In genomic region chr17:71182211-71182721, GRCm38 (mm10) we compare ENCODE assay signal across 7 mouse cellular contexts. TPM values are rescaled to one million over a fixed set of nuclear protein-coding genes. Genes with fewer than 3 reads are reported as not detected.
DNase-seq lines count a peak whose midpoint lies in the region; ATAC-seq and TF ChIP-seq lines count a peak whose summit lies in the region.

Gene Lpin2, plus strand, starts transcription at chr17:71182560.

- no peak for DNase-seq in ES-E14 (ENCODE audit: low read depth, low spot score)
- no peak for DNase-seq in adrenal gland, postnatal 4 days (ENCODE audit: low spot score in 2 of 2)
- DNase-seq in heart, adult 9 months (ENCODE audit: low spot score in 2 of 2), result peak; percentile 65 to 75
- peak; percentile 71 for DNase-seq in kidney, adult 9 months
- DNase-seq in urinary bladder, postnatal 36 days (ENCODE audit: low spot score in 2 of 2), result no peak

- peak within 1 kb of the TSS; percentile 20; the same call in 1 of the 2 replicates for H3K9ac ChIP-seq in ES-E14 (ENCODE audit: insufficient read depth, low read depth, low read length, poor library complexity, severe bottlenecking)
- peak within 1 kb of the TSS; percentile 99 for H3K9ac ChIP-seq in liver, embryonic 15.5 days
- peak within 1 kb of the TSS; percentile 93 for H3K9ac ChIP-seq in neural tube, embryonic 13.5 days

- no peaks in the 10 kb centered on the region for H3K36me3 ChIP-seq in ES-E14 (ENCODE audit: control insufficient read depth, insufficient read depth, low read length, poor library complexity, severe bottlenecking)
- no peaks in the 10 kb centered on the region for H3K36me3 ChIP-seq in liver, embryonic 15.5 days (replicated peaks)
- no peaks in the 10 kb centered on the region for H3K36me3 ChIP-seq in neural tube, embryonic 13.5 days

- H3K4me2 ChIP-seq in liver, embryonic 15.5 days, result peak within 1 kb of the TSS; percentile 93
- H3K4me2 ChIP-seq in neural tube, embryonic 13.5 days, result peak within 1 kb of the TSS; percentile 71

- H3K4me3 ChIP-seq in ES-E14 (ENCODE audit: insufficient read depth in 1 of 2, low read depth in 1 of 2, low read length in 2 of 2, poor library complexity in 1 of 2, severe bottlenecking in 1 of 2), result peak within 1 kb of the TSS; percentile 80 to 91
- H3K4me3 ChIP-seq in liver, embryonic 15.5 days (replicated peaks), result peak within 1 kb of the TSS; percentile 92
- peak within 1 kb of the TSS; percentile 82 for H3K4me3 ChIP-seq in neural tube, embryonic 13.5 days

- 5% methylated on average over 6 of the region's 6 CpGs for WGBS in liver, embryonic 15.5 days (ENCODE audit: insufficient replicate concordance)
- 20% methylated on average over 6 of the region's 6 CpGs for WGBS in neural tube, embryonic 13.5 days

- H3K27ac ChIP-seq in ES-E14 (ENCODE audit: insufficient read depth, low read depth, low read length, poor library complexity, severe bottlenecking), result no peak within 1 kb of the TSS
- H3K27ac ChIP-seq in liver, embryonic 15.5 days (replicated peaks), result peak within 1 kb of the TSS; percentile 93
- peak within 1 kb of the TSS; percentile 95 for H3K27ac ChIP-seq in neural tube, embryonic 13.5 days (replicated peaks)

- in situ Hi-C loops in ES-E14 (cut with MboI; ENCODE audit: low sequenced_read_pairs in 2 of 2, unreplicated experiment in 2 of 2), result no loop called here

- H3K27me3 ChIP-seq in liver, embryonic 15.5 days, result no peaks in the 10 kb centered on the region
- H3K27me3 ChIP-seq in neural tube, embryonic 13.5 days, result no peaks in the 10 kb centered on the region

- no peaks in the 10 kb centered on the region for H3K9me3 ChIP-seq in ES-E14 (ENCODE audit: control insufficient read depth, insufficient read depth, low read depth, low read length)
- no peaks in the 10 kb centered on the region for H3K9me3 ChIP-seq in liver, embryonic 15.5 days (replicated peaks)
- no peaks in the 10 kb centered on the region for H3K9me3 ChIP-seq in neural tube, embryonic 13.5 days

- no peak for ATAC-seq in liver, embryonic 15.5 days (ENCODE audit: insufficient read depth)
- ATAC-seq in neural tube, embryonic 13.5 days (ENCODE audit: low read depth), result no peak

- H3K4me1 ChIP-seq in ES-E14 (ENCODE audit: control insufficient read depth in 2 of 2, insufficient read depth in 2 of 2, low read length in 2 of 2, poor library complexity in 1 of 2), result 0 out of 4 replicates have a peak, but pooled peaks cover 0 to 4% of the 10 kb centered on the region in 2 experiments
- H3K4me1 ChIP-seq in liver, embryonic 15.5 days (replicated peaks), result peaks cover 68% of the 10 kb centered on the region
- peaks cover 27% of the 10 kb centered on the region for H3K4me1 ChIP-seq in neural tube, embryonic 13.5 days (replicated peaks)

TF ChIP-seq in ES-E14, 5 proteins besides CTCF, POLR2A, EP300 and RAD21:
- no peak for TF ChIP-seq HCFC1 (IDR thresholded peaks at IDR 0.05; ENCODE audit: borderline replicate concordance, insufficient read depth, low read length)
- no peak for TF ChIP-seq CHD2 (IDR thresholded peaks at IDR 0.05; ENCODE audit: low read depth, low read length)
- no peak for TF ChIP-seq MAFK (IDR thresholded peaks at IDR 0.05; ENCODE audit: insufficient read depth, low read depth, low read length)
- no peak for TF ChIP-seq ZNF384 (IDR thresholded peaks at IDR 0.05; ENCODE audit: low read depth, low read length)
- TF ChIP-seq ZC3H11A (IDR thresholded peaks at IDR 0.05; ENCODE audit: borderline replicate concordance, low read depth, low read length), result no peak

RNA-seq across cellular contexts. Expression of gene Lpin2, which starts in this region (rescaled TPM):
- total RNA-seq in ES-E14 (2012; rRNA removed), result 11.3 and 12.6 TPM in 2 replicates
- total RNA-seq in adrenal gland, postnatal 4 days (2021), result 10 to 100 TPM; 55.2 to 63.6 TPM
- polyA plus RNA-seq in liver, embryonic 15.5 days (2015; fragmentation: Nextera tagmentation; extraction: Ambion mirVana), result 42.3 and 46.7 TPM in 2 replicates
- 36.1 and 40.8 TPM in 2 replicates for polyA plus RNA-seq in neural tube, embryonic 13.5 days (2015; fragmentation: Nextera tagmentation; extraction: Ambion mirVana)

Comparison
In these comparisons a context has a peak if more than half of its experiments do, and no peak if none do; other contexts are left out.
1. DNase-seq: peak in heart, adult 9 months (2 of 2) and kidney, adult 9 months (single experiment); none in ES-E14 (single experiment), adrenal gland, postnatal 4 days (0 of 2) and urinary bladder, postnatal 36 days (0 of 2).
2. H3K9ac ChIP-seq: peak in every context shown above with its lines; median percentile 99 in liver, embryonic 15.5 days; 93 in neural tube, embryonic 13.5 days; 20 in ES-E14.
3. Peak in every context shown above with its lines, with median percentiles within 50 percentile points of each other: H3K4me3 ChIP-seq.